Mouse (Mus musculus) C2C12 (cell line): ENCODE measurements around the gene Cdh22.

Experiments
- CEBPB ChIP-seq: IDR thresholded peaks from one replicate; pipeline ENCODE4 v1.6.1; 2011; ENCODE audit warnings: low read depth, mild to moderate bottlenecking, control low read depth, moderate library complexity
- CTCF ChIP-seq: IDR thresholded peaks from one replicate; pipeline ENCODE4 v1.5.1; 2011; ENCODE audit not compliant: control insufficient read depth, insufficient read depth, insufficient read length
- FOSL1 ChIP-seq: IDR thresholded peaks from one replicate; pipeline ENCODE4 v1.8.0; 2011; ENCODE audit warnings: mild to moderate bottlenecking, low read length; ENCODE audit not compliant: poor library complexity, insufficient read depth, severe bottlenecking
- MAX ChIP-seq: IDR thresholded peaks from one replicate; pipeline ENCODE4 v1.6.1; 2011; ENCODE audit warnings: mild to moderate bottlenecking, control low read depth
- MYOD1 ChIP-seq: IDR thresholded peaks from one replicate; pipeline ENCODE4 v1.6.1; 2011; ENCODE audit warnings: low read depth; ENCODE audit not compliant: control insufficient read depth, insufficient read length
- MYOG ChIP-seq: IDR thresholded peaks from one replicate; pipeline ENCODE4 v1.6.1; 2011; ENCODE audit not compliant: control insufficient read depth, insufficient read length; ENCODE audit errors: extremely low read depth
- USF1 ChIP-seq: IDR thresholded peaks from one replicate; pipeline ENCODE4 v1.6.1; 2011; ENCODE audit warnings: low read depth, mild to moderate bottlenecking, control low read depth, moderate library complexity

- TF ChIP-seq CTCF (no peak), CEBPB (no peak), USF1 (no peak), MYOG (no peak), MAX (no peak), MYOD1 (no peak), FOSL1 (no peak)
These were observed 27.8 kb upstream of the Cdh22 start for GRCm38 (mm10) chr2:165262274-165262990.
